Mouse (Mus musculus): Measurements from ENCODE around the gene Wdr81.

- TF ChIP-seq POLR2A (IDR thresholded peaks at IDR 0.05; ENCODE audit: insufficient read length, low read depth) (no peak), CEBPB (IDR thresholded peaks at IDR 0.05; ENCODE audit: insufficient read depth, poor library complexity, severe bottlenecking) (no peak), POLR2AphosphoS2 (IDR thresholded peaks at IDR 0.05; ENCODE audit: insufficient read length, low read depth) (no peak), MYOG (IDR thresholded peaks at IDR 0.05; ENCODE audit: control insufficient read depth in 1 of 3, insufficient read depth in 1 of 3, insufficient read length in 2 of 3, low read depth in 2 of 3) (no peak), TCF12 (IDR thresholded peaks at IDR 0.05; ENCODE audit: insufficient read depth, poor library complexity, severe bottlenecking) (no peak), USF1 (IDR thresholded peaks at IDR 0.05; ENCODE audit: low read depth) (no peak)
Observed at GRCm38 (mm10) chr11:75487496-75487895, 33.0 kb upstream of the Wdr81 start.
